Mouse (Mus musculus) telencephalon, adult 2 months (tissue): ENCODE data around the gene Olig2.

ENCODE experiments used
- DNase-seq: peaks from one replicate; pipeline ENCODE4 v3.0.0-alpha.2; 2011; ENCODE audit warnings: low read depth, low spot score

Olig2 gene

DNA sequence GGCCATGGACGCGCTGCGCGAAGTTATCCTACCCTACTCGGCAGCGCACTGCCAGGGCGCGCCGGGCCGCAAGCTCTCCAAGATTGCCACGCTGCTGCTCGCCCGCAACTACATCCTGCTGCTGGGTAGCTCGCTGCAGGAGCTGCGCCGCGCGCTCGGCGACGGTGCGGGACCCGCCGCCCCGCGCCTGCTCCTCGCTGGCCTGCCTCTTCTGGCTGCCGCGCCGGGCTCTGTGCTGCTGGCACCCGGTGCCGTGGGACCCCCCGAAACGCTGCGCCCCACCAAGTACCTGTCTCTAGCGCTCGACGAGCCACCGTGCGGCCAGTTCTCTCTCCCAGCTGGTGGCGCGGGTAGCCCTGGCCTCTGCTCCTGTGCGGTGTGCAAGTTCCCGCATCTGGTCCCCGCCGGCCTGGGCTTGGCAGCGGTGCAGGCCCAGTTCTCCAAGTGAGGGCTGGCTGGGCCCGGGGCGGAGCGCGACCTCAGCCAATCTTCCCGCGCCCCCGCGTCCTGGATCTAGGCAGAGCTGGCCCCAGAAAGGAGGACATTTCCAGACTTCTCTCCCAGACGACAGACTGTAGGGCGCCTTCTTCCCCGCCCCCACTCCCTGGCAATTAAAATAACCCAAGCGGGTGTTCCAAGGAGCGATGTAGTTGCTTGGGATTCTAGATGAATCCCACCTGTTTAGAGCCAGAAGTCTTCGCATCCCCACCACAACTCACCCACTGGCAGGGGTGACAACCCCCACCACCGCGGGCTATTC, 45.1 kb downstream of the Olig2 start:
- DNase-seq = no peak

DNA sequence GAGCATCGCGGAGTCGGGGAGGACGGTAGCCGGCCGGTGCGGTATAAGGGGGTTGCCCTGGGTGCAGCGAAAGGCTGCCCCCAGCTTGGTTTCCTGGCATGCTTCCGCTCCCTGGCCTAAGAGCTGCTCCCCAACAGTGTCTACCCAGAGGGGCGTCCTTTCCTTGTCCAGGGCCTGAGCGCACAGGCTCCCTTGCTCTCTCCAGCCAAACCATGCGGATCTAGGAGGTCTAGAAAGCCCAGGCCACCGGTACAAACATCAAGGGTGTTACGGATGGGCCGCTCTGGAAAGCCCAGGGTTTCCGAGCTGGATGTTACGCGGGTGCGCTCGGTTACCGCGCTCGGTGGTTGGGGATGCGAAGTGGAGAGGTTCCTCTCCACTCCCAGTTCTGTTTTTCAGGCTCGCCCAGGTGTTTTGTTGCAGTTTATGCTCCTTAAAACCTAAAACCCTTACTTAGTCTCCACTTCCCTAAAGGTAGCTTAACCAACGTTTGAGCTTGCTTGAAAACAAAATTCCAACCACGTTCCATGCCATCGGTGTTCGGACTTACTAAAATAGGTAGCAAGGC, 45.8 kb downstream of the Olig2 start:
- DNase-seq = no peak

DNA sequence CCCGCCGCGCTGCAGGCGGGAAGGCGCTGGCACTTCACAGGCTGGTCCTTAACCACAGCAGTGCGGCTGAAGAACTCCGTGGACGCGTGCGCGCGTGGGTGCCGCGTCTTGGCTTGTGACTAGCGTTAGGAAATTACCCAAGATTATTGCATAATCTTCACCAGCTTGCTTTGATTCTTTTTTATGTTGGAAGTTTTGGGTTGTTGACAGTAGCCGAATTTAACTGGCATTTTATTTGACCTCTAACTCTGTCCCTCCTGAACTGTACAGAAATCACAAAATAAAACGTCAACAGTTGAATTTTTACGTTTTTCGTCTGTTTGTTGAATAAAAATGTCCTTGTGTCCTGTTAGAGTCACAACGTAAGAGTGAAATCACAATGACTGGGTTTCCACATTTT, 46.4 kb downstream of the Olig2 start:
- no peak for DNase-seq
